Mouse (Mus musculus) G1E (cell line): ENCODE measurements around the gene Kctd3. TPM values are rescaled to one million over a fixed set of nuclear protein-coding genes. Genes with fewer than 3 reads are reported as not detected.

Experiments used
- ATAC-seq: 2 replicates; pipeline ENCODE4 v1.8.0; 2016; ENCODE audit warnings: mild to moderate bottlenecking; ENCODE audit not compliant: insufficient number of reproducible peaks, poor library complexity, low FRiP score, severe bottlenecking; ENCODE audit errors: extremely low read depth
- DNase-seq: peaks from one replicate; pipeline ENCODE4 v3.0.0; 2012; ENCODE audit warnings: low spot score
- H3K27me3 ChIP-seq: 2 replicates; pipeline ENCODE4 v1.6.1; 2012; ENCODE audit warnings: mild to moderate bottlenecking, low read length, inconsistent platforms; ENCODE audit not compliant: insufficient read depth
- H3K36me3 ChIP-seq: replicated peaks from 2 replicates; pipeline ENCODE3; 2012; ENCODE audit warnings: mild to moderate bottlenecking, inconsistent platforms
- H3K4me1 ChIP-seq: 2 replicates; pipeline ENCODE4 v1.6.1; 2012; ENCODE audit warnings: low read depth, low read length, inconsistent platforms, mixed read lengths; ENCODE audit not compliant: insufficient read depth
- H3K4me3 ChIP-seq: 2 replicates; pipeline ENCODE4 v1.5.1; 2012; ENCODE audit warnings: low read depth, mild to moderate bottlenecking, inconsistent platforms, low read length, moderate library complexity, mixed read lengths
- H3K9me3 ChIP-seq: replicated peaks from 2 replicates; pipeline ENCODE4 v1.6.1; 2012; ENCODE audit warnings: inconsistent platforms
- CTCF ChIP-seq: IDR thresholded peaks from 2 replicates; pipeline ENCODE4 v1.5.1; 2012; ENCODE audit warnings: low read depth, low read length, inconsistent platforms, mixed read lengths
- GATA1 ChIP-seq: IDR thresholded peaks from 2 replicates; pipeline ENCODE4 v1.6.1; 2012; ENCODE audit warnings: borderline replicate concordance, low read length, inconsistent platforms, mixed read lengths
- GATA2 ChIP-seq: IDR thresholded peaks from 2 replicates; pipeline ENCODE4 v1.6.1; 2012; ENCODE audit warnings: low read depth, low read length, inconsistent platforms, borderline replicate concordance
- POLR2AphosphoS5 ChIP-seq: IDR thresholded peaks from 2 replicates; pipeline ENCODE4 v1.6.1; 2012; ENCODE audit warnings: low read depth, low read length, inconsistent platforms; ENCODE audit not compliant: insufficient replicate concordance
- TAL1 ChIP-seq: conservative IDR thresholded peaks from 2 replicates; pipeline ENCODE4 v1.6.1; 2012; ENCODE audit warnings: low read depth, low read length, inconsistent platforms, mixed read lengths
- polyA plus RNA-seq: library from polyadenylated mRNA; stranded (reverse); fragments of >175 nt; gene quantifications from 2 replicates; pipeline ENCODE4 v1.2.3, GENCODE M21; 2012
- total RNA-seq, 2 experiments: library from RNA; stranded (forward) in 1 of 2; stranded (reverse) in 1 of 2; fragments of 200-1000 nt in 1 of 2; fragments of >200 nt in 1 of 2; fragmentation: Nextera tagmentation in 1 of 2; gene quantifications; 2 replicates each; pipeline ENCODE4 v1.2.3; 2014 to 2017

Kctd3 gene
- total and polyA plus RNA-seq, 3 experiments, result 16.3 to 42.9 (median 25.4) TPM

GRCm38 (mm10) chr1:188952501-188952900 is 55.1 kb downstream of the Kctd3 start:
- DNase-seq (no peak), ATAC-seq (no peak)
- Histone ChIP-seq H3K4me1 (no peaks in the 10 kb centered on the region), H3K4me3 (no peak overlapping the region), H3K9me3 (peaks cover 20% of the 10 kb centered on the region), H3K36me3 (no peaks in the 10 kb centered on the region), H3K27me3 (no peaks in the 10 kb centered on the region)
- no peak for TF ChIP-seq CTCF

- DNase-seq, result no peak
- TF ChIP-seq CTCF, result no peak
- TF ChIP-seq GATA2, result no peak
- no peak for TF ChIP-seq TAL1
- TF ChIP-seq POLR2AphosphoS5, result no peak
- no peak for TF ChIP-seq GATA1
- Histone ChIP-seq H3K9me3 (peaks cover 25% of the 10 kb centered on the region), H3K4me1 (no peaks in the 10 kb centered on the region), H3K36me3 (no peaks in the 10 kb centered on the region), H3K4me3 (no peak overlapping the region), H3K27me3 (no peaks in the 10 kb centered on the region)
- no peak for ATAC-seq
Measured at GRCm38 (mm10) chr1:188951091-188951490, 56.5 kb downstream of the Kctd3 start.

- Histone ChIP-seq H3K4me3 (no peak overlapping the region), H3K27me3 (no peaks in the 10 kb centered on the region), H3K36me3 (no peaks in the 10 kb centered on the region), H3K9me3 (peaks cover 34% of the 10 kb centered on the region), H3K4me1 (no peaks in the 10 kb centered on the region)
- no peak for ATAC-seq
- TF ChIP-seq TAL1, result no peak
- no peak for TF ChIP-seq GATA1
- TF ChIP-seq POLR2AphosphoS5, result no peak
- TF ChIP-seq CTCF, result no peak
- no peak for TF ChIP-seq GATA2
- DNase-seq, result no peak
Measured at GRCm38 (mm10) chr1:188948276-188948675, 59.4 kb downstream of the Kctd3 start.

- H3K4me3 ChIP-seq, result no peak overlapping the region
- no peaks in the 10 kb centered on the region for H3K27me3 ChIP-seq
- DNase-seq (no peak), ATAC-seq (no peak)
- peaks cover 34% of the 10 kb centered on the region for H3K9me3 ChIP-seq
- no peaks in the 10 kb centered on the region for H3K4me1 ChIP-seq
- TF ChIP-seq GATA1 (no peak), TAL1 (no peak), GATA2 (no peak), POLR2AphosphoS5 (no peak), CTCF (no peak)
- no peaks in the 10 kb centered on the region for H3K36me3 ChIP-seq
Measured at GRCm38 (mm10) chr1:188947794-188948193, 59.8 kb downstream of the Kctd3 start.

GRCm38 (mm10) chr1:188946849-188947248 is 60.8 kb downstream of the Kctd3 start:
- Histone ChIP-seq H3K9me3 (peaks cover 42% of the 10 kb centered on the region), H3K4me3 (no peak overlapping the region), H3K4me1 (no peaks in the 10 kb centered on the region), H3K27me3 (no peaks in the 10 kb centered on the region), H3K36me3 (no peaks in the 10 kb centered on the region)
- DNase-seq (no peak), ATAC-seq (no peak)
- TF ChIP-seq GATA1 (no peak), CTCF (no peak), POLR2AphosphoS5 (no peak), TAL1 (no peak), GATA2 (no peak)

- no peak for DNase-seq
- no peak overlapping the region for H3K4me3 ChIP-seq
Measured at GRCm38 (mm10) chr1:188945326-188945725, 62.3 kb downstream of the Kctd3 start.

More at GRCm38 (mm10) chr1:188945326-188945725, 62.3 kb downstream of the Kctd3 start:
- no peak for TF ChIP-seq GATA1
- no peak for TF ChIP-seq TAL1
- no peak for TF ChIP-seq CTCF
- TF ChIP-seq POLR2AphosphoS5, result no peak
- no peak for TF ChIP-seq GATA2
- Histone ChIP-seq H3K9me3 (peaks cover 43% of the 10 kb centered on the region), H3K27me3 (no peaks in the 10 kb centered on the region), H3K36me3 (no peaks in the 10 kb centered on the region), H3K4me1 (no peaks in the 10 kb centered on the region)
- no peak for ATAC-seq
